Mouse (Mus musculus): ENCODE results near the gene Haghl.

- no peak for TF ChIP-seq CTCF (IDR thresholded peaks at IDR 0.05; ENCODE audit: low read depth)
- no peak for TF ChIP-seq EP300 (IDR thresholded peaks at IDR 0.05; ENCODE audit: low read depth)
These were observed 9.5 kb upstream of the Haghl start for GRCm38 (mm10) chr17:25794998-25795397.

Data from liver, embryonic 14.5 days (tissue).